Mouse (Mus musculus) effector memory CD4-positive, alpha-beta T cell, adult 5 months (primary cell): ENCODE measurements around the gene Gm2075. TPM values are rescaled to one million over a fixed set of nuclear protein-coding genes. Genes with fewer than 3 reads are reported as not detected.

Experiments
- polyA plus RNA-seq: library from polyadenylated mRNA; unstranded; fragments of 100-300 nt; shearing (Covaris generic); gene quantifications from one replicate; pipeline ENCODE4 v1.2.1, GENCODE M21; 2017

Gene Gm2075
- not detected for polyA plus RNA-seq

GRCm38 (mm10) chr12:88011548-88011947, at the start of gene Gm2075:
TSS of gene Gm2075 (plus strand) at chr12:88011848.

GRCm38 (mm10) chr12:88018671-88019070, 7.0 kb downstream of the Gm2075 start, which contains the start of gene Gm6803:
TSS of gene Gm6803 (minus strand) at chr12:88018771.

GRCm38 (mm10) chr12:88026704-88027103, 15.1 kb downstream of the Gm2075 start, which contains the start of gene Gm2056:
TSS of gene Gm2056 (plus strand) at chr12:88027004.

Other genes starting within 250 kb of the Gm2075 start
- not detected for gene Gm21319, start 236.1 kb upstream of the Gm2075 start, polyA plus RNA-seq
- not detected for gene Gm21936, start 216.3 kb upstream of the Gm2075 start, polyA plus RNA-seq
- gene BB287469, start 195.3 kb upstream of the Gm2075 start, polyA plus RNA-seq: not detected
- not detected for gene Gm2001, start 169.5 kb upstream of the Gm2075 start, polyA plus RNA-seq
- not detected for gene Gm2016, start 137.8 kb upstream of the Gm2075 start, polyA plus RNA-seq
- not detected for gene Gm2022, start 116.5 kb upstream of the Gm2075 start, polyA plus RNA-seq
- gene Gm2035, start 92.0 kb upstream of the Gm2075 start, polyA plus RNA-seq: not detected
- 0.69 TPM for gene Gm2042, start 57.8 kb upstream of the Gm2075 start, polyA plus RNA-seq
- not detected for gene Gm6803, start 6.9 kb downstream of the Gm2075 start, polyA plus RNA-seq
- not detected for gene Gm2056, start 15.2 kb downstream of the Gm2075 start, polyA plus RNA-seq
- gene Gm16368, start 71.8 kb downstream of the Gm2075 start, polyA plus RNA-seq: not detected
- gene Gm10436, start 170.3 kb downstream of the Gm2075 start, polyA plus RNA-seq: not detected
- gene Gm8332, start 238.3 kb downstream of the Gm2075 start, polyA plus RNA-seq: not detected